Mouse (Mus musculus): ENCODE results near the gene Ppp2r2d.

The Ppp2r2d gene

GRCm38 (mm10) chr7:138845544-138846391 is at the start of gene Ppp2r2d, which contains the start of gene Mapk1ip1:
Gene Ppp2r2d, plus strand, starts transcription at chr7:138846079.
Gene Mapk1ip1, minus strand, starts transcription at chr7:138846273.
- peak; percentile 97 for DNase-seq (ENCODE audit: low spot score)

- DNase-seq (ENCODE audit: low spot score), result no peak
Observed at GRCm38 (mm10) chr7:138803386-138803785, 42.5 kb upstream of the Ppp2r2d start.

GRCm38 (mm10) chr7:138807146-138807545 is 38.7 kb upstream of the Ppp2r2d start:
- DNase-seq (ENCODE audit: low spot score), result no peak

- DNase-seq (ENCODE audit: low spot score), result no peak
Observed at GRCm38 (mm10) chr7:138813213-138813875, 32.5 kb upstream of the Ppp2r2d start.

- no peak for DNase-seq (ENCODE audit: low spot score)
Observed at GRCm38 (mm10) chr7:138818314-138818713, 27.6 kb upstream of the Ppp2r2d start.

GRCm38 (mm10) chr7:138824423-138824822 is 21.5 kb upstream of the Ppp2r2d start:
- DNase-seq (ENCODE audit: low spot score), result no peak

GRCm38 (mm10) chr7:138824995-138825756 is 20.7 kb upstream of the Ppp2r2d start:
- DNase-seq (ENCODE audit: low spot score), result no peak

- DNase-seq (ENCODE audit: low spot score), result peak; percentile 58
Observed at GRCm38 (mm10) chr7:138827812-138828211, 18.1 kb upstream of the Ppp2r2d start.

- DNase-seq (ENCODE audit: low spot score), result no peak
Observed at GRCm38 (mm10) chr7:138835028-138835427, 10.9 kb upstream of the Ppp2r2d start.

- DNase-seq (ENCODE audit: low spot score), result peak; percentile 71
Observed at GRCm38 (mm10) chr7:138840594-138841021, 5.3 kb upstream of the Ppp2r2d start.

DNA sequence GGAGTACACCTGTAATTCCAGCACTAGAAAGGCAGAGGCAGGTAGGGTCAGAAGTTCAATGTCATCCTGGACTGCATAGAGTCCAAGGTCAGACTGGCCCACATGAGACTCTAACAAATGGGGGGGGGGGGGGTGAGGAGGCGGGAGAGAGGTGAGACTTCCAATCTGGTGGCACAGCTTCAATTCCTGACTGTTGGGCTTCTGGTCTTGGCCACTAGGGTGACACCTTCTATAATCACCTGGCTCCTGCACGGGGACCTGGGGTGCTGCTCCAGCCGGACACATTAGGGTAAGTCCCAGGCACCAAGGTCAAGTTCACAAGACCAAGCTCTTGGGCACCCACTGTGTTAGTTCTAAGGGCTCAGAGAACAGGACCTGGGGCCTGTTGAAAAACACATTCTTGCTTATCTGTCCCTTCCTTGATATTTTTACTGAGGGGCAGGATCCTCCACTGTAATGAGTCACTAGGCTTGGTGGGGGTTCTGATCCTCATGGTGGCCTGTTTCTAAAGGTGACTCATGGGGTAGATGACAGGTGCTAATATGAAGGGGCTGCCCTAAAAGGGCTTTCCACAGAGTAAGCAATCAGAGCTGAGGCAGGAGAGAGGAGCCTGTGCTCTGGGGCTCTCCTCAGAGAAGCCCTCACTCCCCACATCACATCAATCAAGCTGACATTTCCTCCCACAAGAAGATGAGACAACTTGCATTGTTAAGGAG is 4.3 kb upstream of the Ppp2r2d start:
- DNase-seq (ENCODE audit: low spot score), result no peak

DNA sequence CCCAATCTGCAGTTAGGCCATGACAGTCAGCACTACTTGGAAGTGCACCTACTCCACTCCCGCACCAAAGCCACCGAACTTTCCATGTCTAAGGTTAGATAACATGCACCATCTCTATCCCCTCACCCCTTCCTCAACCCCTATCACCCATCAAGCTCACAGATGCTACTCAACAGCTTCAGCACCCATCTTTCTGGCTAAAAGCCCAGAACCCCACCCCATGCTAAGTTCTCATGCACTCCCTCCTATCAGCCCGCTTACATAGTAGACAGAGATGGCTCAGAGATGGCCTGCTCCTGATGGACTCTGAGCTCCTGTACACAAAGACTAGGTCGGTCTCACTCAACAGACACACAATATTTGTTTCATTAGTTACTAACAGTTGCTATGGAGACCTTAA is 2.5 kb upstream of the Ppp2r2d start:
- DNase-seq (ENCODE audit: low spot score), result no peak

DNA sequence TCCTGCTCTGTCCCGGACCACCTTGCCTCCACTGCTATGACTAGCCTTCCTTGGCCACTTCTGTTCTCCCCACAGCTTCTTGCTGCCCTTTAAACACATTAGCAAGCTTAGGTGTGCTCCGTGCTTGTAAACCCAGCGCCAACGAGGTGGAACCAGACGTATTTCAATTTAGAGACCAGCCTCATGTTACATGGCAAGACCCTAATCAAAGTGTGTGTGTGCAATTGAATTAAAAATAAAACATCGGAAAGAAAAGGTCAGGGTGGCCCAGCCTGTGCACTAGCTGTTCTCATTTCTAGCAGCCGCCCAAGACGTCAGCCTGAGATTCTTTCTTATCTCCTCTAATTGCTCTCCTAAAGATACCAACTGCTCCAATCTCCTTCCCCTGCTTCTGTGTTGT is 768 bp upstream of the Ppp2r2d start:
- DNase-seq (ENCODE audit: low spot score), result no peak

- no peak for DNase-seq (ENCODE audit: low spot score)
Observed at GRCm38 (mm10) chr7:138846502-138846991, 668 bp downstream of the Ppp2r2d start.

- no peak for DNase-seq (ENCODE audit: low spot score)
Observed at GRCm38 (mm10) chr7:138847316-138848027, 1.6 kb downstream of the Ppp2r2d start.

GRCm38 (mm10) chr7:138848028-138848920 is 2.4 kb downstream of the Ppp2r2d start:
- DNase-seq (ENCODE audit: low spot score), result no peak

DNA sequence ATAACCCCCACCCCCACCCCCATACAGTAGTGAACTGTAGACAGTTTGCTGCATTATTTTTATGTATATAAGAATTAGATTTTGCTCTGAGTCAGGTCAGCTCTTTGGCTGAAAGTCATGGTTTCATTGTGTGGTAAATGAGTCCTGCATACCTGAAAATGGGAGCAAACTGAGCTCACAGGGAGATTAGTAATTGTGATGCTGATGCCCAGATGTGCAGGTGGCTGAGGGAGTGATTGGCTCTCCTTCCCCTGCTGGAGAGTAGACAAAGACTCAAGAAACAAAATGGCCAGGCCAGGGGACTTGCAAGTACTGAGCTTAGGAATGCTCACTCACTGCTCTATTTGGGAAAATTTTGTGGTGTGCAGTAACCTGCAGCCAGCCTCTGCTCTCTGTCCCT is 4.2 kb downstream of the Ppp2r2d start:
- no peak for DNase-seq (ENCODE audit: low spot score)

GRCm38 (mm10) chr7:138853417-138854031 is 7.6 kb downstream of the Ppp2r2d start:
- no peak for DNase-seq (ENCODE audit: low spot score)

DNA sequence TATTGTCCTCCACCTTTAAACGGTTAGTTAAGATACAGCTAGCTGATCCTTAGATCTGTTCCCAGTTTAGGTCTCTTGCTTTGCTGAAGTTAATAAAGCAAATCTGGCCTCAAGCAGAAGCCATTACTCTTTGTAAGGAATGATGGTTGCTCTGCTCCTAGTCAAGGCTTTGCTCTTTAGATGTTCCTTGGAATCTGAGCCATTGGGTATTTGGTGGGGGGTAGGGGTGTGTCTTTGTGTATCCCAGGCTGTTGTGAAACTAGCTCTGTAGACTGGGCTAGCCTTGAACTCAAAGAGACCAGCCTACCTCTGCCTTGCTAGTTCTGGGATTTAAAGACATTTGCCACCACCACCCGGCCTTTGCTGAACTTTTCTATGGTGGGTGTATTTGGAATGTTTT is 8.3 kb downstream of the Ppp2r2d start:
- no peak for DNase-seq (ENCODE audit: low spot score)
